ENCODE assay signal across 25 mouse cellular contexts in the genomic region with DNA sequence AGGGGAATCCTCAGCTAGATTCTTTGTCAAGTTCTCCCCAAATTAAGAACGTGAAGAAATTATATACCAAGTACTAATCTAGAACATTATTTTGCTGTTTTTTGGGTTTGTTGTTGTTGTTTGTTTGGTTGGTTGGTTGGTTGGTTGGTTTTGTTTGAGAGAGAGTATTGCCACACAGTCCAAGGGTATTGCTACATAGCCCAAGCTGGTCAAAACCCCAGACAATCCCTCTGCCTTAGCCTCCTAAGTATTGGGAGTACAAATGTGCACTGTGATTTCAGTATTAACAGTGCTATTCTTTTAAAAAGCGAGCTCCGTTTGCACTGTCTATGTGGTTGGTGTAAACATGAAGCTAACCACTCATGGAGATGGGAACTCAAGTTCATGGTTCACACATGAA. TPM values are rescaled to one million over a fixed set of nuclear protein-coding genes. Genes with fewer than 3 reads are reported as not detected.
A peak's percentile ranks its signal among the peaks of the same experiment; 100 is the strongest.
DNase-seq lines count a peak whose midpoint lies in the region; ATAC-seq and TF ChIP-seq lines count a peak whose summit lies in the region.
"Had no signal": no experiment of that assay in that cellular context is flagged by ENCODE, and none has a peak within 500 bp of the region (broad histone marks: within the 10 kb centered on the region; RNA-seq: fewer than 3 reads in every experiment).

No protein-coding gene starts in this region.

- TF ChIP-seq EP300 in liver, postnatal 0 days (IDR thresholded peaks at IDR 0.05; ENCODE audit: low read depth): no peak

- no peak for TF ChIP-seq CTCF in liver, adult 2 months (IDR thresholded peaks at IDR 0.05; ENCODE audit: low read depth, low read length)
- no peak for TF ChIP-seq CTCF in liver, postnatal 0 days (IDR thresholded peaks at IDR 0.05; ENCODE audit: low read depth)
- no peak for TF ChIP-seq CTCF in midbrain, postnatal 0 days (IDR thresholded peaks at IDR 0.05)

- H3K9me3 ChIP-seq in liver, postnatal 0 days (ENCODE audit: low read length): no peaks in the 10 kb centered on the region
- H3K9me3 ChIP-seq in forebrain, embryonic 14.5 days (replicated peaks; ENCODE audit: control insufficient read depth, low read length): no peaks in the 10 kb centered on the region
- H3K9me3 ChIP-seq in midbrain, postnatal 0 days (ENCODE audit: low read length): no peaks in the 10 kb centered on the region
- H3K9me3 ChIP-seq: embryonic facial prominence, embryonic 12.5 days; embryonic facial prominence, embryonic 15.5 days; forebrain, embryonic 15.5 days; G1E; hindbrain, embryonic 12.5 days; hindbrain, embryonic 15.5 days had no signal

- H3K27me3 ChIP-seq in liver, adult 2 months (ENCODE audit: control insufficient read depth, insufficient read depth, low read length): no peaks in the 10 kb centered on the region
- H3K27me3 ChIP-seq in liver, postnatal 0 days (ENCODE audit: insufficient read depth, low read length): no peaks in the 10 kb centered on the region
- H3K27me3 ChIP-seq in forebrain, embryonic 14.5 days (replicated peaks; ENCODE audit: control insufficient read depth, insufficient read depth, low read length): no peaks in the 10 kb centered on the region
- H3K27me3 ChIP-seq in midbrain, postnatal 0 days (ENCODE audit: insufficient read depth, low read length): no peaks in the 10 kb centered on the region
- H3K27me3 ChIP-seq: CH12.LX; embryonic facial prominence, embryonic 12.5 days; embryonic facial prominence, embryonic 15.5 days; forebrain, embryonic 15.5 days; hindbrain, embryonic 12.5 days; hindbrain, embryonic 15.5 days; Patski had no signal

- 65% methylated on average over 3 of the region's 3 CpGs for WGBS in liver, adult 2 months
- 81% methylated on average over 3 of the region's 3 CpGs for WGBS in liver, postnatal 0 days (ENCODE audit: insufficient replicate concordance)
- 90% methylated on average over 3 of the region's 3 CpGs for WGBS in forebrain, embryonic 14.5 days
- WGBS in midbrain, postnatal 0 days: 99% methylated on average over 3 of the region's 3 CpGs

- no peak overlapping the region for H3K4me3 ChIP-seq in liver, adult 2 months (ENCODE audit: insufficient read depth, low read depth, low read length)
- H3K4me3 ChIP-seq in liver, postnatal 0 days (ENCODE audit: low read depth, low read length): no peak overlapping the region
- no peak overlapping the region for H3K4me3 ChIP-seq in forebrain, embryonic 14.5 days (ENCODE audit: low read depth, low read length)
- H3K4me3 ChIP-seq in midbrain, postnatal 0 days (ENCODE audit: low read depth, low read length): no peak overlapping the region
- H3K4me3 ChIP-seq: embryonic facial prominence, embryonic 12.5 days; embryonic facial prominence, embryonic 15.5 days; forebrain, embryonic 15.5 days; hindbrain, embryonic 12.5 days; hindbrain, embryonic 15.5 days had no signal

- H3K4me2 ChIP-seq in liver, postnatal 0 days (ENCODE audit: low read depth, low read length): no peak overlapping the region
- no peak overlapping the region for H3K4me2 ChIP-seq in forebrain, embryonic 14.5 days (ENCODE audit: low read length)
- H3K4me2 ChIP-seq in midbrain, postnatal 0 days (ENCODE audit: low read depth, low read length, poor library complexity, severe bottlenecking): no peak overlapping the region
- H3K4me2 ChIP-seq: embryonic facial prominence, embryonic 12.5 days; embryonic facial prominence, embryonic 15.5 days; forebrain, embryonic 15.5 days; heart, embryonic 11.5 days; hindbrain, embryonic 12.5 days; hindbrain, embryonic 15.5 days had no signal

- peaks cover 2% of the 10 kb centered on the region; the same call in 1 of the 2 replicates for H3K79me2 ChIP-seq in liver, adult 2 months (ENCODE audit: control insufficient read depth, insufficient read depth, low read length)

- no peak for TF ChIP-seq POLR2A in liver, adult 2 months (IDR thresholded peaks at IDR 0.05; ENCODE audit: extremely low read depth, insufficient read depth, low read length)

- peak; percentile 17 for DNase-seq in adrenal gland, adult 2 months
- no peak for DNase-seq in adrenal gland, adult 8-10 months
- peak; percentile 78 for DNase-seq in liver, adult 2 months (ENCODE audit: extremely low read depth, low read depth, low spot score)
- no peak for DNase-seq in liver, postnatal 0 days
- DNase-seq in lung, postnatal 36 days: peak; percentile 23
- DNase-seq in lung, postnatal 4 days: no peak
- DNase-seq in forebrain, embryonic 14.5 days (ENCODE audit: low spot score): no peak
- DNase-seq in midbrain, postnatal 0 days (ENCODE audit: low spot score): no peak
- DNase-seq: adrenal gland, postnatal 10 days; B cell, adult 2 months; cerebellum, adult 11 months; cerebellum, adult 2 months; cerebellum, adult 9-11 months; cerebellum, postnatal 25 days; gastrocnemius, postnatal 36 days; heart, adult 11 months had no signal

- ATAC-seq in liver, postnatal 0 days: no peak
- no peak for ATAC-seq in forebrain, embryonic 14.5 days
- no peak for ATAC-seq in midbrain, postnatal 0 days (ENCODE audit: low FRiP score)
- ATAC-seq: forebrain, embryonic 15.5 days; Patski had no signal

- H3K9ac ChIP-seq in liver, adult 2 months (ENCODE audit: low read depth, low read length): no peak overlapping the region
- H3K9ac ChIP-seq in liver, postnatal 0 days (replicated peaks): no peak overlapping the region
- H3K9ac ChIP-seq in forebrain, embryonic 14.5 days (ENCODE audit: low read length): no peak overlapping the region
- H3K9ac ChIP-seq in midbrain, postnatal 0 days (replicated peaks; ENCODE audit: low read length, poor library complexity, severe bottlenecking): no peak overlapping the region
- H3K9ac ChIP-seq: embryonic facial prominence, embryonic 12.5 days; embryonic facial prominence, embryonic 15.5 days; forebrain, embryonic 15.5 days; hindbrain, embryonic 12.5 days; hindbrain, embryonic 15.5 days had no signal

- H3K27ac ChIP-seq in liver, adult 2 months (replicated peaks; ENCODE audit: insufficient read depth, low read depth, low read length): no peak overlapping the region
- no peak overlapping the region for H3K27ac ChIP-seq in liver, postnatal 0 days (ENCODE audit: low read depth)
- H3K27ac ChIP-seq in forebrain, embryonic 14.5 days (ENCODE audit: low read depth, low read length): no peak overlapping the region
- H3K27ac ChIP-seq in midbrain, postnatal 0 days (ENCODE audit: low read depth, low read length): no peak overlapping the region
- H3K27ac ChIP-seq: embryonic facial prominence, embryonic 12.5 days; embryonic facial prominence, embryonic 15.5 days; forebrain, embryonic 15.5 days; hindbrain, embryonic 12.5 days; hindbrain, embryonic 15.5 days had no signal

- no peaks in the 10 kb centered on the region; the same call in 1 of the 2 replicates for H3K36me3 ChIP-seq in liver, adult 2 months (ENCODE audit: control insufficient read depth, insufficient read depth, low read length)
- no peaks in the 10 kb centered on the region for H3K36me3 ChIP-seq in liver, postnatal 0 days (replicated peaks; ENCODE audit: insufficient read depth, low read length)
- no peaks in the 10 kb centered on the region for H3K36me3 ChIP-seq in forebrain, embryonic 14.5 days (ENCODE audit: control insufficient read depth, insufficient read depth, low read length)
- H3K36me3 ChIP-seq in midbrain, postnatal 0 days (ENCODE audit: insufficient read depth, low read length): no peaks in the 10 kb centered on the region
- H3K36me3 ChIP-seq: embryonic facial prominence, embryonic 12.5 days; embryonic facial prominence, embryonic 15.5 days; forebrain, embryonic 15.5 days; G1E; hindbrain, embryonic 12.5 days; hindbrain, embryonic 15.5 days had no signal

- H3K4me1 ChIP-seq in liver, adult 2 months (ENCODE audit: control insufficient read depth, insufficient read depth, low read length): no peaks in the 10 kb centered on the region
- H3K4me1 ChIP-seq in liver, postnatal 0 days (ENCODE audit: insufficient read depth): no peaks in the 10 kb centered on the region
- no peaks in the 10 kb centered on the region for H3K4me1 ChIP-seq in forebrain, embryonic 14.5 days (ENCODE audit: control insufficient read depth, insufficient read depth, low read length)
- no peaks in the 10 kb centered on the region for H3K4me1 ChIP-seq in midbrain, postnatal 0 days (ENCODE audit: insufficient read depth, low read length)
- H3K4me1 ChIP-seq: embryonic facial prominence, embryonic 12.5 days; embryonic facial prominence, embryonic 15.5 days; forebrain, embryonic 15.5 days; hindbrain, embryonic 12.5 days; hindbrain, embryonic 15.5 days had no signal

RNA-seq across cellular contexts. Expression of a gene that starts 37.9 kb away (rescaled TPM):
- 10 to 100 TPM; 57.4 to 74.8 TPM for total RNA-seq in adrenal gland, adult 2 months (2021)
- polyA plus RNA-seq in adrenal gland, adult 2 months (2012; rRNA removed): 19.9 and 48.9 TPM in 2 replicates
- 10 to 100 TPM; 72.4 to 87.8 (median 80.5) TPM for total RNA-seq in adrenal gland, adult 8-10 months (2022)
- 36.9 and 40.6 TPM in 2 replicates for total RNA-seq in liver, adult 2 months (2014; rRNA removed)
- 25.5 and 27.9 TPM in 2 replicates for polyA plus RNA-seq in liver, adult 2 months (2012; rRNA removed)
- 11.1 and 11.9 TPM in 2 replicates for polyA plus RNA-seq in liver, postnatal 0 days (2015; fragmentation: Nextera tagmentation; extraction: Ambion mirVana)
- 39.7 and 39.9 TPM in 2 replicates for polyA plus RNA-seq in forebrain, embryonic 14.5 days (2014; fragmentation: Nextera tagmentation; extraction: Ambion mirVana)
- total RNA-seq in midbrain, postnatal 0 days (2014; rRNA removed): 46.6 and 66.2 TPM in 2 replicates
- polyA plus RNA-seq in midbrain, postnatal 0 days (2015; fragmentation: Nextera tagmentation; extraction: Ambion mirVana): 48.6 and 50.3 TPM in 2 replicates

Comparison
In these comparisons a context has a peak if more than half of its experiments do, and no peak if none do; other contexts are left out.
1. DNase-seq: peak in adrenal gland, adult 2 months (single experiment), liver, adult 2 months (single experiment) and lung, postnatal 36 days (single experiment); none in adrenal gland, adult 8-10 months (single experiment), liver, postnatal 0 days (single experiment), lung, postnatal 4 days (0 of 2), forebrain, embryonic 14.5 days (single experiment) and midbrain, postnatal 0 days (single experiment).